Mouse (Mus musculus) T-helper 1 cell (primary cell): ENCODE results near the gene Rpl27.
"Not testable (repeated sequence)": the region's sequence is repeated elsewhere in the genome, so short reads cannot be mapped to it uniquely, and the experiment has no call there.

Experiments
- in situ Hi-C: fragments of 300-600 bp; cut with MboI, MseI; formaldehyde crosslinking; loops from one replicate; pipeline ENCODE4 v1.15.1; 2025; ENCODE audit warnings: high pct_unique_total_duplicates

The Rpl27 gene

DNA sequence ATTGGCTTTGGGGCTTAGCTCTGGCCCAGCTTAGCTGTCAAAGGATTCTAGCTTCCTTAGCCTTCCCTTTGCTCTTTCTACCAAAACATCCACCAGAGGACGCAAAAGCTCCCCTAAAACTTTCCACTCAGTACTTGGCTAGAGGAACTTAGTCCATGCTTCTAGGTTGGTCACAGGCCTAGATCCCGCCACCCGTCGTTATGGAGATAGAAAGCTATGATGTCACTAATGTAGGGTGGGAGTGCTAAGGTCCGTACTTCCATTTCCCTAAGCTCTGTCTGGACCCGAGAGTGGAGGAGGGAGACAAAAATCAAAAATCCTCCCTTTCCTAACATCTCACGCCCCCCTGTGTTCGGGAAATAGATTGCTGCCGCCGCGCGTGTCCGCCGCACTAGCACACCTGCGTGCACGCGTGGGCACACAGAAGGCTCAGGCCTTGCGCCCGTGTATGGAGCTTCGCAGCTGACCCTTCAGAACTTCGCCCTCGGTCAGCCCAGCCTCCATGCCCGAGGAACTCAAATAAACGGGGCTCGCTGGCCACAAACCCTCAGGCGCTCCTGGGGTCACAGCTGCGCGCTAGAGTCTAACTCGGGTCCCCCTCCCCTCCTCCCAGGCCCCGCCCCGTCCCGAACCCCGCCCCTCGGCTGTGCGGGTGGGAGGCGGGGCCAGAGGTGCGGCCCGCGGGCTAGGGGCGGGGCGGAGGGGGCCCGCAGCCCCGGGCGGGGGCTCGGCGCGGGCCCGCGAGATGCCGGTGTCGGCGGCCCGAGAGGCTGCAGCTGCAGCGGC, 25.6 kb downstream of the Rpl27 start:
- in situ Hi-C loops: no loop called here

DNA sequence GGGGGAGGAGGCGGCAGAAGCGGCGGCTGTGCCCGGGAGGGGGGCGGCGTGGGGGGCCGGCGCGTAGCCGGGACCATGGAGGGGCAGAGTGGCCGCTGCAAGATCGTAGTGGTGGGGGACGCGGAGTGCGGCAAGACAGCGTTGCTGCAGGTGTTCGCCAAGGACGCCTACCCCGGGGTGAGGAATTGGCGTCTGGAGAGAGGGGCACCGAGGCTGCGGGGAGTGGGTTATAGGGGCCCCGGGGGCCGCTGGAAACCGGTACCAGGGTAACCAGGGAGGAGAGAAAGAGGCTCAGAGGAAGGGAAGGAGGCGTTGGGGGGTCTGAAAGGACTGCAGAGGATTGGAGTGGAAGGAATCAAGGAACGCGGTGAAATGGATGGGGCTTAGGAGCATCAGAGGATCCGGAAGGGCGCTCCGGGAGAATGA, 26.2 kb downstream of the Rpl27 start:
- in situ Hi-C loops: no loop called here

DNA sequence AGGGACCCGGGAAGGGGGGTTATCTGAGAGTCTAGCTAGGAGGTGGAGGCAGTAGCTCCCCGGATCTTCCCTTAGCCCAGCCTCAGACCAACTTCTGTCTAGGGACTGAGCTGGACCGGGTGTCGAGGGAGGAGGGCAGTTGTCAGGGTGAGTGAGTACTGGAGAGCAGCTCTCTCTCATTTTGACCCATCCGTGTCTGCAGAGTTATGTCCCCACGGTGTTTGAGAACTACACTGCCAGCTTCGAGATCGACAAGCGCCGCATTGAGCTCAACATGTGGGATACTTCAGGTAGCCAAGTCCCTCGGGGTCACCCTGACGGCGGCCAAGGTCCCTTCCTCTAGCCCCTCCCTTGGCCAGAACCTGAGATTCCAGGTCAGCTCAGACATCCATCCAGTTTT, 26.6 kb downstream of the Rpl27 start:
- in situ Hi-C loops: no loop called here

DNA sequence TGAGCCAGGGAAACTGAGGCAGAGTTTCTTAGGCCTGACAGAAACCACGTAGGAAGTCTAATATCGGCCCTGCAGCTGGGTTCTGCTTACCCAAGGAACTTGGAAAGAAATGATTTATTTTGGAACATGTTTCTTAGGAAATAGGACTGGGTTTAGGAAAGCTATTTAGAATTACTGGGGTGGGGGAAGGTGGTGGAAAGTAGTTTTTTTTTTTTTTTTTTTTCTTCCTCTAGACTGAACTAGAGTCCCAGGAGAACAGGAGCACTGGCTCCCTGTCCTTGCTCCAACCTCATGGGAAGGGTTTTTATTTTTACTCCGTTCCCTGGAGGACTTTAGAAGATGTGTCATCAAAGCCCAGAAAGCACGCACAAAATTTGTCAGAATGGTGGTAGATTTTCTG, 27.1 kb downstream of the Rpl27 start:
- in situ Hi-C loops: no loop called here

DNA sequence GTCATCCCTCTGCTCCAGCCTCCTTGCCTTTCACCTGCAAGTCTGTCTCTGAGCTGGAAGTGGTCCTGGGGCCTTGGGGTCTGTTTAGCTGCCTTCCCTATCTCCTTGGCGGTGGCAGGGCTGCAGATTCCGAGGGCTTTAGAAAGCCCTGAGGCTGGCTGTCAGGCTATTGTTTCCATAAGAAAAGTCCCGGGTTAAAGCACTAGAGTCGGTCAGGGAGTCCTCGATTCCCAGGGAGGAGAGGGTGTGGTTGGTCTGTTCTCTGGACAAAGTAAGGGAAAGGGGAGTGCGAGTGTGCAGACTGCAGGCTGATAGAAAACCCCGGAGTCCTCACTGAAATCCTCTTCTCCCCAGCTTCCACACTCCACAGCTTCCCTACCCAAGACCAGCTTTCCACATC, 28.1 kb downstream of the Rpl27 start:
- in situ Hi-C loops: no loop called here

DNA sequence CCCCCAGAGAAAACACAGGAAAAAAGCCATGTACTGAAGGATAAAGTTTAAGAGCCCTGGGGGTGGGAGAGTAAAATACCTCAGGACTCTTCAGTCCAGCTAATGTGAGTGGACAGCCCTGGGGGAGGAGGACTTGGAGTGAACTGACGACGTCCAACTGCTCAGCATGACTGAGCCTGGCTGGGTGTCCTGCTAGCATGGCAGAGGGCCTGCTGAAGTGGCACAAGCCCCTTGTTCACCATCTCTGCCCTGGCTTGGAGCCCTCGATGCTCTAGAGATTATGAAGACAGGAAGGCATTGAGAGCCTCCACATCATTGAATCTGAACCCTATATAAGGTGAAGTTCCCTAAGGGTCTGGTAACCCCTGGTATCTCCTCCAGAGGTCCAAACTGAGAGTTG, 29.8 kb downstream of the Rpl27 start:
- in situ Hi-C loops: no loop called here

DNA sequence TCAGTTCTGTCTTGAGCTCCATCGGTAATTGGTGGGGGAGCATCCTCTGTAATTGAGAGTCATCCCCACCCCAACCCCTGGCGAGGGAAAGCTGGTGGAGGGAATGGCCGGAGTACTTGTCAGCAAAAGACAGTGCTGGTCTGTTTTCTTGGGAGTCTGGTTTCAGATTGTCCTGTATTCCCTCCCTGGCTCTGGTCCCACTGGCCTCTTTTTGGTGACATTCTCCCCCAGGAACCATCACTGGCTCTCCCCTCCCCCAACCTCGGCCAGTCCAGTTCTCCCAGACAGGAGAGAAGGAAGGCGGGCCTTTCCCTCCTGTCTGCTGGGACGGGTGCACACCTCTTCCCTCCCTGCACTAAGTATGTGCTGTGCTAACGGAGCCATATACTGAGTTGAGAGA, 30.2 kb downstream of the Rpl27 start:
- in situ Hi-C loops: no loop called here

DNA sequence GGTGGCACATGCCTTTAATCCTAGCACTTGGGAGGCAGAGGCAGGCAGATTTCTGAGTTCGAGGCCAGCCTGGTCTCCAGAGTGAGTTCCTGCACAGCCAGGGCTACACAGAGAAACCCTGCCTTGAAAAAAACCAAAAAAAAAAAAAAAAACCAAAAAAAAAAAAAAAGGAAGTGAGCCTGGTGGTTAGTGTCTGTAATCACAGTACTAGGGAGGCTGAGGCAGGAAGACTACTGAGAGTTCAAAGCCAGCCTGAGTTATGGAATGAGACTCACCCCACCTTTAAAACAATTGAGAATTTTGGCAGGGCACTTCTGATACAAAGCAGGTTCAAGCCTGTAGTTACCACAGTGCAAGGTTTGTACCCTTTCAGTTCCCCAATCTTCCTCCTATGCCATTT, 31.6 kb downstream of the Rpl27 start:
- in situ Hi-C loops: not testable (repeated sequence)

DNA sequence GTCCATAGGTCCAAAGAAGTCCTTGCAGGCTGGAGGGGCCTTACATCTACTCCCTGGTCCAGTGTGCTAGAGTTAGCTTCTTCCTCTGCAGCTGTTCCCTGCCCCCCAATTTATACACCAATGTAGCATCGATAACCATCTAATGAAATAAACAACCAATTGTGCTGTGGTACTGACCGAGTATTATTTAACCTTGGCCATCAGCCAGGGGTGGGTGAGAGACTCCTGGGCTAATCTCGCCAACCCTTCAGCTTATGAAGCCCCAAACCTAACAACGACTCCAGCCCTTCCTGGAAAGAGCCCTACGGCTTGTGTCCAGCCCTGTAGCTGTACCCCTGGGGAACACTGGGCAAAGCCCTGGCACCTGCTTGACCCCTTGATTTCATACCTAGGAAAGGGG, 32.2 kb downstream of the Rpl27 start:
- in situ Hi-C loops: no loop called here

DNA sequence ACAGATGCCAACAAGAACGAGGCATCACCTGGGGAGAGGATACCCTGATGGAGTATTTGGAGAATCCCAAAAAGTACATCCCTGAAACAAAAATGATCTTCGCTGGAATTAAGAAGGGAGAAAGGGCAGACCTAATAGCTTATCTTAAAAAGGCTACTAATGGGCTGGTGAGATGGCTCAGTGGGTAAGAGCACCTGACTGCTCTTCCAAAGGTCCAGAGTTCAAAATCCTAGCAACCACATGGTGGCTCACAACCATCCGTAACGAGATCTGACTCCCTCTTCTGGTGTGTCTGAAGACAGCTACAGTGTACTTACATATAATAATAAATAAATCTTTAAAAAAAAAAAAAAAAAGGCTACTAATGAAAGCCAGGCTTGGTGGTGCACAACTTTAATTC, 34.3 kb downstream of the Rpl27 start:
- in situ Hi-C loops: not testable (repeated sequence)

DNA sequence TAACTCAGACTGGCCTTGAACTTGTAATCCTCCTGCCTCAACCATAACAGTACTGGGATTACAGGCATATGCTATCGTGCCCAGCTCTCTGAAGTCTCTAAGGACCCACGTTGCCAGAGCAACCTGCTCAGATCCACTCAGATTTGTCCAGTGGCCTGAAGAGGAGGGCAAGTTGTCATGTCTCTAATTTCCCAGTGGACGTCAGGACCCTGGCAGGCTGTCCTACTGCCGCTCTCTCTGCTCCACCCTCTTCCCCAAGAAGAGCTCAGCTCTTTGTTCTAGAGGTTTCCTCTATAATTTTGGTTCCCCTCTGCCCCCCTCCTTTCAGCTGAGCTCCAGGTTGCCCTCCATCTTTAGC, 35.1 kb downstream of the Rpl27 start:
- in situ Hi-C loops: no loop called here

DNA sequence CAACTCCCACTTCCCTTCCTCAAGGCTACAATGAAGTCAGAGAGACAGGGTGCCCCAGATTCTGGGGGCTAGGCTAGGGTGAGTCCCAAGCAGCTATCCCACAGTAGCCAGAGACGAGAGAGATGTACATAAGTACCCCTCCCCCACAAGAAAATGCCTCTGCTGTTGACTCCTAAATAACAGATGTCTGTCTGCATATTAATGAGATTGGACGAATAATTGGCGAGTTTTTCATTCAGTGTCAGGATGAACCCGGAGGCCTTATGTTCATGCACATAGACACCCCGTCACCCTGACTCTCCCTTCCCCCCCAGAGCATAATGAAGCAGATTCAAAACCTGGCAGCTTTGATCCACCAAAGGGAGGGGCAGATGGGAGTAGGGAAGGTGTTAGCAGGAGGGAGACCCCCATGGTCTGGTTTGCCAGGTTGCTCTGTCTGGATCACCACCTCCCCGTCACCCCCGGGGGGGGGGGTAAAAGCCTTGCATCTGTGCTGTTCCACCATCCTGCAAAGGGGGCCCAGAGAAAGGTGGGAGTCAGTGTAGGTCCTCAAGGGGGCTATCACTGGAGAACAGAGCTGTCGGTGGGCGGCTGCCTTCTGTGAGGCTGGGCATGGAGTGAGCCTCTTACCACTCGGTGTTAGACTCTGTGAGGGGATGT, 35.6 kb downstream of the Rpl27 start:
- in situ Hi-C loops: no loop called here

DNA sequence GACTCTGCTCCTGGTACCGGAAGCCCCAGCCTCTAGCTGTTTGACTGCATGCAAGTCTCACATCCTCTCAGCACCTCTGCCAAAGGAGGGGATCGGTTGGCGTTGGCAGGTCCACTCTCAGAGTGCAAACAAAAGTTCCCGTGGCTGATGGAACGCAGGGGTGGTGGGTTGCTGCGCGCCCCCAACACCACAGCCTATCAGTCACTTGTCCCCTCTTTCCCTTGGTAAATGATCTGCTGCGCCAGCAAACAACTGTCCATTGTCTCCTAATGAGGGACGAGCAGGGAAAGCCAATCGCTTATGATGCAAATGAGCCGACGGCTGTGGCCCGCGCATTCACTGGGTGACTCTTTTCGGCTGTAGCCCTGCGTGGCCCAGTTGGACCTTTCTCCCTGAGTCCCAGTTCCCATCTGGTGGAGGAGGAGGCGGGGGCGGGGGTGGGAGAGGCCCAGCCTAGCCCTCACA, 37.1 kb downstream of the Rpl27 start:
- in situ Hi-C loops: no loop called here

DNA sequence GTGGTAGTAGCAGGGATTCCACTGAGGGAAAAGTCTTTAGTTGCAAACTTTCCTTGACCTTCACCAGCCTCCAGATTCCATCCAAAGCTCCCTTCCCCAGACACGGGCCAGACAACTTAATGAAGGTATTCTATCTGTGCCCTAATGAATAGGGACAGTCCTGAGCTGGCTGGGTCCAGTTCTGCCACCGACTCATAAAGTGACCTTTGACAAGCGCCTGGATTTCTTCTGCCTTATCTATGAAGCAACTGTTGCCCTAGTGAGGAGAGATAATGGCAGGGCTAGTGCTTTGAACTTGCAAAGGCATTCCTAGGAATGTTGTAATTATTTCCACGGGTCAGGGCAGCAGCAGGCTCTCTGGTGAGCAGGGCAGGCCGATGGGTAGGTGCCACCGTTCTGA, 38.8 kb downstream of the Rpl27 start:
- in situ Hi-C loops: no loop called here

DNA sequence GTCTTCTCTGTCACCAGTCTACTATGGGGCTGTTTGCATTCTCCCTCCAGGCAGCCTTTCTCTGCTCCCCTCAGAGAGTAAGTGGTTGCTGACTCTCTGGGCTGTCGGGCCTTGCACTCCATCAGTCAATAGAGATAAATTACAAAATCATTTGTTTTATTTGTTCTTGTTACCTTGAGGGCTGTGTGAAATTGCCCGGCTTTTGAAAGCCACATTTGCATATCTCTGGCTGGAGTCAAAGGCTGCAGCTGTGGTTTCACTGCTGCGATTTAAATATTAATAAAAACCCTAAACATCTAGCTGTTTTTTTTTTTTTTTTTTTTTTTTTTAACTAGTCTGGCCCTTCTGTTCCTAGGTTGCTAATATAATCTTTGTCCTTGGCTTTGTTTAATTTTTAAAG, 41.7 kb downstream of the Rpl27 start:
- in situ Hi-C loops: no loop called here

DNA sequence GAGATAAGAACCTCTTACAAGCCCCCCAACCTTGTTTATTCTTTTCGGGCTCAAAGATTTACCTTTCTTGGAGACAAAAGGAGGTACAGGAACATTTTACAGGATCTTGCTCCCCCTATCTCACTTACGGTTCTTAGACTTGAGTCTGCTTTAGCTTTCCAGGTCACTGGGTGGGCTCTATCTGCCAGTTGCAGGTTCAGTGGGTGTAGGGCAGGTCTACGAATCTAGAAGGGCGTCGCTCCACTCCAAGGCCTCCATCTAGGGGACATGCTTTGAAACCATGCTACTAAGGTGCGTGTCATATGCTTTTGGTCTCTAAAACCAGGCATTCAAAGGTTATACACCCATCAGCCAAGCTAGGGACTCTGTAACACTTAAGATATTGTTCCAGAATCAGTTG, 42.1 kb downstream of the Rpl27 start:
- in situ Hi-C loops: no loop called here

DNA sequence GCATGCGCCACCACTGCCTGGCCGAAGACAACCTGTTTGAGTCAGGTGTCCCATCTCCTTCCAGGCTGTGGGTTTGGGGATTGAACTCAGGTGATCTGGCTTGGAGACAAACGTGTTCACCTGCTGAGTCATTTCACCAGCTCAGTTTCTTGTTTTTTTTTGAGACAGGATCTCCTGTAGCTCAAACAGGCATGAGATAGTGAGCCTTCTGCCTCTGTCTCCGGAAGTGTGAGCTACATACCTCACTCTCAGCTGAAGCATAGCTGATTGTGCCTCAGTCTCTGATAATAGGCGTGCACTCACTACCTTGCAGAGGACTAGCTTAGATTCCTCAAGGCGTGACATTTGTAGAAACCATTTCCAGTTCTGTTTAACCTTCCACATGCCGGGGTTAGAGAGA, 42.7 kb downstream of the Rpl27 start:
- in situ Hi-C loops: loop anchor here (5.0 kb wide), 1 partner anchor 98 kb away; no protein-coding TSS in a partner anchor

DNA sequence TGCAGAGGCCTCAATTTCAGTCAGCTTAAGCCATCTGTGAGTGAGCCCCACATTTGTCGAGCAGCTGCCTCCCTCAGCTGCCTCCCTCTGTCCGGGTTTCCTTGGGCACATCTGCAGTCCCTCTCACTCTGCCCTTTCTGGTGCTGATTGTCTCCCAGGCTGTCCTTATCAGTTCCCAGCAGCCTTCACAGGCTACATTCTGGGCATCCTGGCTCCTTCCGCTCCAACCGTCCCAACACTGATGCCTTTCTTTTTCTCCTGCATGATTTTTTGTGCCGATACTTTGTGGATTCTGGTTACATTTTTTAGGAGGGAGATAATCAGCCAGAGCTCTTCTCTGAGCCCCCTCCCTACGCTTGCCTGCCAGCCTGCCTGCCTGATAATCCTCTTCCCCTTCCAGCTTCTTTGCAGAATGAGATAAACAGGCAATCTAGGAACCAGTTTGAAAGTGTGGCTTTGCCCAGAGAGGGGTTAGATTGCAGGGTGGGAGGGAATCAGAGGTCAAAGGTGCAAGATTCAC, 43.5 kb downstream of the Rpl27 start:
- in situ Hi-C loops: loop anchor here (5.0 kb wide), 1 partner anchor 98 kb away; no protein-coding TSS in a partner anchor

DNA sequence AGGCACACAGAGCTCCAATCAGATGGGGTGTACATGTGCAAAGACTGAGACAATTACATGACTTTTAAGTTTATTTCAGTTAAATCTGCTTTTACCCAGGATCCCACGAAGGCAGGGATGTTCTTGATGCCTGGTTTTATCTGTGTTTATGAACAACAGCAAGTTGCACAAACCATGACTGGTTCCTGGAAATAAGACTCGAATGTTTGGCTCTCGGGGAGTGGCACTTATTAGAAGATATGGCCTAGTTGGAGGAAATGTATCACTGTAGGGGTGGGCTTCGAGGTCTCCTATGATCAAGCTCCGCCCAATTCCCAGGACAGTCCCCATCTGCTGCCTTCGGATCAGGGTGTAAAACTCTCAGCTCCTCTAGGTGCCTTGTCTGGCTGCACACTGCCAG, 44.0 kb downstream of the Rpl27 start:
- in situ Hi-C loops: loop anchor here (5.0 kb wide), 1 partner anchor 99 kb away; no protein-coding TSS in a partner anchor
